Mouse (Mus musculus): ENCODE measurements around the gene Spred1.
"Not testable (repeated sequence)": the region's sequence is repeated elsewhere in the genome, so short reads cannot be mapped to it uniquely, and the experiment has no call there.

Spred1 gene

GRCm38 (mm10) chr2:117120246-117121211, 645 bp upstream of the Spred1 start:
- peak; percentile 88 for DNase-seq

GRCm38 (mm10) chr2:117121984-117122605, 921 bp downstream of the Spred1 start:
- DNase-seq, result no peak

- DNase-seq, result peak; percentile 52 to 60
Observed at GRCm38 (mm10) chr2:117122701-117123337, 1.6 kb downstream of the Spred1 start.

- DNase-seq, result no peak
Observed at GRCm38 (mm10) chr2:117123701-117124100, 2.5 kb downstream of the Spred1 start.

- no peak for DNase-seq
Observed at GRCm38 (mm10) chr2:117124839-117125238, 3.7 kb downstream of the Spred1 start.

- no peak for DNase-seq
Observed at GRCm38 (mm10) chr2:117129156-117129555, 8.0 kb downstream of the Spred1 start.

- DNase-seq, result not testable (repeated sequence)
Observed at GRCm38 (mm10) chr2:117131041-117131440, 9.9 kb downstream of the Spred1 start.

GRCm38 (mm10) chr2:117131910-117132309, 10.7 kb downstream of the Spred1 start:
- DNase-seq, result no peak

- no peak for DNase-seq
Observed at GRCm38 (mm10) chr2:117133541-117133940, 12.4 kb downstream of the Spred1 start.

- no peak for DNase-seq
Observed at GRCm38 (mm10) chr2:117137751-117138150, 16.6 kb downstream of the Spred1 start.

- no peak for DNase-seq
Observed at GRCm38 (mm10) chr2:117138932-117139331, 17.8 kb downstream of the Spred1 start.

GRCm38 (mm10) chr2:117139977-117140376, 18.8 kb downstream of the Spred1 start:
- no peak for DNase-seq

- no peak for DNase-seq
Observed at GRCm38 (mm10) chr2:117143106-117143505, 21.9 kb downstream of the Spred1 start.

- DNase-seq, result no peak
Observed at GRCm38 (mm10) chr2:117146026-117146425, 24.9 kb downstream of the Spred1 start.

GRCm38 (mm10) chr2:117146617-117147016, 25.4 kb downstream of the Spred1 start:
- DNase-seq, result no peak

- DNase-seq, result no peak
Observed at GRCm38 (mm10) chr2:117152161-117152560, 31.0 kb downstream of the Spred1 start.

- no peak for DNase-seq
Observed at GRCm38 (mm10) chr2:117168379-117168778, 47.2 kb downstream of the Spred1 start.

GRCm38 (mm10) chr2:117169037-117169436, 47.9 kb downstream of the Spred1 start:
- no peak for DNase-seq

GRCm38 (mm10) chr2:117172981-117173380, 51.8 kb downstream of the Spred1 start:
- no peak for DNase-seq

- no peak for DNase-seq
Observed at GRCm38 (mm10) chr2:117176066-117176465, 54.9 kb downstream of the Spred1 start.

- DNase-seq, result no peak
Observed at GRCm38 (mm10) chr2:117176937-117177336, 55.8 kb downstream of the Spred1 start.

GRCm38 (mm10) chr2:117180250-117180885, 59.2 kb downstream of the Spred1 start:
- peak; percentile 72 to 76 for DNase-seq

GRCm38 (mm10) chr2:117185587-117185986, 64.4 kb downstream of the Spred1 start:
- DNase-seq, result no peak
